Mouse (Mus musculus) naive thymus-derived CD4-positive, alpha-beta T cell, adult 2 months (primary cell): ENCODE measurements around the gene Ppfibp1.

ENCODE experiments used
- DNase-seq: peaks from one replicate; pipeline ENCODE4 v3.0.0-alpha.2; 2011; ENCODE audit warnings: low read depth

The Ppfibp1 gene

DNA sequence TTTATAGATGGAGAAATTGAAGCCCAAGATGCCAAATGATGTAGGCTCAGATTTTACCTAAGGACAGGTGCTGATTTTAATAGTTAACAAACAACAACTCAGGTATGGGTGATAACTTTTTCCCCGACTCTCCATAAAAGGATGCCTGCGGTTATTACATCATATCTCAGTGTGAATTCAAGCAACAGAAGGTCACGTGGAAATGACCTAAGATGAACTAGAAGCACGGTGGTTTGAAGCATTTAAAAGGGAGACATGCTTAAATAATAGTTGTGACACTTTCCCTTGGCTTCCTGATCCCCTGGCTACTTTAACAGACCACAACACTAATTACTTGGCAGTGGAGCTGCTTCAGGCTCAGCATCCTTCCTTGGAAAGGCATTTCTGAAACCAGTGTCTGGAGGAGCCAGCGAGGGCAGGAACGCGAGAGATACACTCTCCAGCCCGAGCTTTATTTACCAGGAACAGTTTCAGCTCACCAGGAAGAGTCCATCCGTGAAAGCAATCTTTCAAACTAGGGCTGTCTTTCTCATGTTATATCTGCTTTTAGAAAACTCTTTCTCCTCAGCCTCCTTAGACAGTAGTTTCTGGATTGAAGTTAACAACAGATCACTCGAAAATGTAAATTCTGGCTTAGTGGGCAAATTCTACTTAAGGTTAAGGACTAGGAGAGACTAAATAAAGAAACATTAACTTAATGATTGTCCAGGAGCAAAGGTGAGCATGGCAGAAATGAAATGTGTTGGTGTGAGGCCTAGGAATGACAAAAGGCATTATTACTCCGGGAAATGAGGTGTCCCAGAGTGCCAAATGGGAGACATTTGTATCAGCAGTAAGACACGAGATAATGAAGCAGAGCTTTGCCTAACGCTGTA, 6.2 kb upstream of the Ppfibp1 start:
- DNase-seq, result no peak

DNA sequence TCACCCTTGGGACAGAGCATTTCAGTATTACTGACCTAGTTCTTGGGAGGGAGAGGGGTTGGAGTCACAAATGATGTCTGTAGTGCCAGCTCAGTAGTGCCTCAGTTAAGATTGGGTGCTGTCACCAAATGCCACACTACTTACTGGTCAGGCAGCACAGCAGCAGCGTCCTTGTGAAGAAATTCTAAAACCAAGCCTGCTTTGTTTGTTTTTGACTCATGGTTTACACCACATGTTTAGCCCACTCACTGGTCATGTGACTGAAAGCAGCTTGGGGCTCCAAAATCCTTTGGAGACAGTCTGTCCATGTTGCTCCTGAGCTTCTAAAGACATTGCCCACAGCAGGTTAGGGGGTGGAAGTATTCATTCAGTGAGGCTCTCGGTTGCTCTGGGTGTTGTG, 4.9 kb upstream of the Ppfibp1 start:
- no peak for DNase-seq

DNA sequence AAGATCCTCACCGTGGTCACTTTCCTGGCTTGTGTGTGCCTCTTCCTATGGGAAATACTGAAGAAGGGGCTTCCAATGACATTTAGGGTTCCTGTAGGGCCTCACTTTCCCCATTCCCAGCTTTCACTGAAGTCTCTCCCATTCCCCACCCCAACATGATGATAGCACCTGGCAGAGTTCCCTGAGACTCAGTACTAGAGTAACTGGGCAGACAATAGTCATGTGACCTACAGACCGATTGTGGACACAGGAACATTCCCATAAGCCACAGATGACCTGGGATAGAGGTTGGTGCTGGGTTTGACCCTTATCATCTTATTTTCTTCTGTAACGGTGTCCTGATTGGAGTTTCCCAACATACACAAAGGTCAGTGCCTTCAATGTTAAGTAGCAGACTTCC, 4.1 kb upstream of the Ppfibp1 start:
- DNase-seq, result no peak

DNA sequence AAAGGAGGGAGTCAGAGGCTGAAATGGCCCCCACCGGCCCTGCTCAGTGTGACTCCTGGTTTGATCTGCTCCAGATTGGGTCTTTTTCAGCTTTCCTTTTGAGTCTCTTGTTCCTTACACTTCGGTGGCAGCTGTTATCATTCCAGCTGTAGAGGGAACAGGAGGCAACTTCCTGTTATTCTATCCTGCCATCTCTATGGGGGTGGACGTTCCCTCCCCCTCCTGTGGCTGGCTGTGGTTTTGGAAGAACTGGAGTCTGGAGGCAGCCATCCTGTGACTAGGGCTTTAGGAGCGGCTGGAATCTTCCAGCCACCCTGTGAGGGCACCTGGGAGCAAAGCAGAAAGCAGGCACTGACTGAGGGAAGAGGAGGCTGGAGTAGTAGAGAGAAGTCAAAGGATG, 3.4 kb upstream of the Ppfibp1 start:
- no peak for DNase-seq

DNA sequence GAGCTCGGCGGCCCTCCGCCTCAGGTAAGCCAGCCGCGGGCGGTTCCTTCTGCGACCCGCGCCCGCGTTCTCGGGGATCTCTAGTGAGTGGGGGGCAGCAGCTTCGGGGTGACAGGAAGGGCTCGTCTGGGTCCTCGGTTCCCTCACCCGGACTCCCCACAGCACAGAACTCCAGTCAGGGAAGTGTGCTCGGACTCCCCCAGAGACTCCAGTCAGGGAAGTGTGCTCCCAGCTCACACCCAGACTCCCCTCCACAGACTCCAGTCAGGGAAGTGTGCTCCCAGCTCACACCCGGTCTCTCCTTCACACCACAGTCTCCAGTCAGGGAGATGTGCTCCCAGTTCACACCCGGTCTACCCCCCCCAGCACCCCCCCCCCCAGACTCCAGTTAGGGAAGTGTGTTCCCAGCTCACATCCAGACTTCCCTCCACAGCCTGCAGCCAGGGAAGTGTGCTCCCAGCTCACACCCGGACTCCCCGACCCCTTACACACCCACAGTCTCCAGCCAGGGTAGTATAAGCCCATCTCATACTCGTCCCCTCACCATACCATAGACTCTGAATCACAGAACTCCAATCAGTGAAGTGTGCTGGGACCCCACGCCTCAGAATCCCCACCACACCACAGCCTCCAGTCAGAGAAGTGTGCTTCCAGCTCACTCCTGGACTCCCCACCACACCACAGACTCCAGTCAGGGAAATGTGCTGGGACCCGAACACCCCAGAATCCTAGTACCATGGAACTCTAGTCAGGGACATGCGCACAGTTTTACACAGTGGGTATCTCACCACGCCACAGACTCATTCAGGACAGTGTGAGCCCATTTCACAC, 588 bp downstream of the Ppfibp1 start:
- DNase-seq, result peak; percentile 23

DNA sequence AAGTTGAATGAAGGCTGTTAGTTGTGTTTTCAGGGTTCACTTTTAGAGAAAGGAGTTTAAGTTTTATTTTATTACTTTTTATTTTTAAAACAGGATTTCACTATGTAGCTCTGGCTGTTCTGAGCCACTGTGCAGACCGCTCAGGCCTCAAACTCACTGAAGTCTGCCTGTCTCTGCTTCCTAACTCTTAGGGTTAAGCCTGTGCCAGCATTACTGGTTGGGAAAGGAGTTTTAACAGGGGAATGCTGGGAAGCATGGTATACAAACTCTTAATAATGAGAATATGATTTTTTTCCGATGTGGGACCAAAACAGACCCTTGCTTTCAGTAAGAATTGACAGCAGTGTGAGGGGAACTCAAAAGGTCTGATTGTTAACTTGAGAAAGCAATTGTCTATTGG, 1.9 kb downstream of the Ppfibp1 start:
- no peak for DNase-seq

DNA sequence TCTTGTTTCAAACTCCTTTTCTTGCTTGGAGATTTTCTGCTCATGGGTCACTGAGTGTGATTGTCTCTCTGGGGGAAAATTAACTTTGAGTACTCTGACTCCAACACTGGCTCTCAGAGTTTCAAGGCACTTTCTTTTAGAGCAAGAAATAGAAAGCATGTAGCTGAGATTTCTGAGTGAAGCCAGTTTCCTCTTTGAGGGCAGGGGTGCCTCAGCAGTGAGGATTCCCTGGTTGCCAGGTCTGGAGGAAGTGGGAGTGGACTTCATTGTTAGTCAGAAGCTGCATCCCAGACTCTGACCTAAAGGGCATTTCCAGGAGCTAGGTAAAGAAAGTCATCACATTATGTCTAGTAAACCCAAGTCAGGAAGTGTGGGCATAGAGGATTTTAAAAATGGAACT, 2.3 kb downstream of the Ppfibp1 start:
- DNase-seq, result no peak

DNA sequence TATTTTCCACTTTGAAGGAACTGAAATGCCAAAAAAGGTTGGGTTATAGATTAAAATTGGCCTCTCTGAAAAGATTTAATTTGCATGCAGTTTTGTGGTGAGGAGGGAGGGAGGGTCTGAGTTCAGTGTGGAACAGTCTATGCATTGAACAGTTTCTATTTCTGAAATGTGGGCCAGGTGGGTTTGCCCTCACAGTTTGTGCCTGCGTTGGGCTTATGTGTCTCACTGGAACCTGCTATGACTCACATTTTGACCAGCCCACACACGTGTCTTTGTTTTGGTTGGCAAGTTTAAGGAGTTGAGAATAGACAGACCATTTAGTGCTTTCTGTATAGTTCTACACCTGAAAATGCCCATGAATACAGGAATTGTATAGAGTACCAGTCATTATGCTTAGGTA, 5.6 kb downstream of the Ppfibp1 start:
- DNase-seq, result no peak

DNA sequence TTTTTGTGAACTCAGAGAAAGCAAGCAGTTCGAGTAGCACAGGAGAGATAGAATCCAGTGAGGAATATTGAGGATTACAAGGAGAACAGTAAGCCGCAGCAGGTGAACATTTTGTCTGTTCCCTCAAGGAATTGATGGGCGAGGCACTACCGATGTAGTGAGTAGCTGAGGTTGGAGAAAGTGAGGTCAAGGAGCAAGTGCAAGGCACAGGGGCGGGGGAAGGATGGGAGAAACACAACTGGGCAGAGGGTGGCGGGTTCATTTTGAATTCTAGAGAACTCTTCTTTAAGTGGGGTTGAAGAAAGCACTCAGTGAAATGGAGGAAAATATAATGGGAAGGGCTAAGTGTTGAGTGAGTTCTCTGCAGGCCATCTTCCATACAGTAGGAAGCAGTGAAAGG, 10.4 kb downstream of the Ppfibp1 start:
- DNase-seq, result no peak

DNA sequence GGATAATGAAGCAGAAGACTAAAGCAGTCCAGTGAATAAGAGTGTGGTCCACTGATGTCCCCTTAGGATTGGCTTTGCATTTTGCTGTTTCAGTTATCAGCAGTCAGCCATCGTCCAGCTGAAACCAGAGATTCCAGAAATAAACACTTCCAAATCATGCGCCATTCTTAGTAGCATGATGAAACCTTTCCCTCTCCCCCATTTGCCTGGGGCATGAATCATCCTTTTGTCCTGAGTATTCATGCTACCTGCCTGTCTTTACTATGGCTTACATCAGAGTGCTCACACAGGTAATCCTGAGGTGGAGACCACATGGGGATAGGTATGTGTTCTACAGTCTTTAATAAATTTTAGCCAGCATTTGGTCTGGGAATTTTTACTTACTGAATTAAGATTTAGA, 11.4 kb downstream of the Ppfibp1 start:
- no peak for DNase-seq

DNA sequence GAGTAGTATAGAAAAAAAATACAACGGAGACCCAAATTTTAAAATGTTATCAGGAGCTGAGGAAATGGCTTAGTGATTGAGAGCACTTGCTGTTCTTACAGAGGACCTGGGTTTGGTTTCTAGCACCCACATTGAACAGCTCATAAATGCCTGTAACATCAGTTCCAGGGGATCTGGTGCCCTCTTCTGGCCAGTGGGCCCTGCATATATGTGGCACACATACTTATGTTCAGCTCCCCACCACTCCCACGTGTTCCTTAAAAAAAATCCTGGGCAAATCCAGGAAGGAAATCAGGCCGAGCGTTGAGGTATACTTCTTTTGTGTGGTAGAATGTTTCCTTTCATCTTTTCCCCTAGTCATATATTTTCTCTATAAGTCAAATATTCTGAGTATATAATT, 13.6 kb downstream of the Ppfibp1 start:
- no peak for DNase-seq

DNA sequence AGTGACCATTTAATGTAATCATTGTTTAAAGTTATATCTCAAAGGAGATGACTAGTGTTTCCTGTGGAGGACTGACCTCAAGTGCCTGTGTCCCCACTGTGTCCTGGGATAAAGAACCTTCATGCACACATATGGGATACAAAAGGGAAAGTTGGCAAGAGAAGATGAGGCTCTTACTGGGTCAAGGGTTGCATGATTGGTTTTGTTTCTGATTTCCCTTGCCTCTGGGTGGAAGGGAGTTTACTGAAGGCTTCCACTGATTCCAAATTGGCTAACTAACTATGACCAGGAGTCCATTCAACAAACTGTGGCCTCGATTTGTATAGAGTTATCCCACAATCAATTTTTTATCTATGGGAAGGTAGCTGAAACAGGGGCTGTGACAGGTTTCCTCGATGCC, 15.3 kb downstream of the Ppfibp1 start:
- DNase-seq, result no peak

DNA sequence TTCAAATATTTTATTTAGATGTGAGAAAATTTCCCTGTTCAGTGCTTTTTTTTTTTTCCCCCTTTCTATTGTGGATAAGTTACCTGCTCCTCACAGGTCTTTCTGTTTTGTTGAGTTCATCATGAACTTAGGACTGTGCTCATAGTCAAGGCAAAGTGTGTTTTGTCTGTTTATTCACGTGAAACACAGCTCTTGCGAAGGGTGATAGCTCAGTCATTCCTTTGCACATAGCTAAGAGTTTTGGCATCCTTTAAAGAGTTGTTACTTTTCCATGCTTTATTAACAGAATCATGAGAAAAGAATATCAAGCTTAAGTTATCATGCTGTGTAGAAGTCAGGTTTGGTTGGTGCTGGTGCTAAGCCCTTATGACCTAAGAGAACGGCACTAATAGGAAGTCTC, 16.4 kb downstream of the Ppfibp1 start:
- DNase-seq, result no peak

DNA sequence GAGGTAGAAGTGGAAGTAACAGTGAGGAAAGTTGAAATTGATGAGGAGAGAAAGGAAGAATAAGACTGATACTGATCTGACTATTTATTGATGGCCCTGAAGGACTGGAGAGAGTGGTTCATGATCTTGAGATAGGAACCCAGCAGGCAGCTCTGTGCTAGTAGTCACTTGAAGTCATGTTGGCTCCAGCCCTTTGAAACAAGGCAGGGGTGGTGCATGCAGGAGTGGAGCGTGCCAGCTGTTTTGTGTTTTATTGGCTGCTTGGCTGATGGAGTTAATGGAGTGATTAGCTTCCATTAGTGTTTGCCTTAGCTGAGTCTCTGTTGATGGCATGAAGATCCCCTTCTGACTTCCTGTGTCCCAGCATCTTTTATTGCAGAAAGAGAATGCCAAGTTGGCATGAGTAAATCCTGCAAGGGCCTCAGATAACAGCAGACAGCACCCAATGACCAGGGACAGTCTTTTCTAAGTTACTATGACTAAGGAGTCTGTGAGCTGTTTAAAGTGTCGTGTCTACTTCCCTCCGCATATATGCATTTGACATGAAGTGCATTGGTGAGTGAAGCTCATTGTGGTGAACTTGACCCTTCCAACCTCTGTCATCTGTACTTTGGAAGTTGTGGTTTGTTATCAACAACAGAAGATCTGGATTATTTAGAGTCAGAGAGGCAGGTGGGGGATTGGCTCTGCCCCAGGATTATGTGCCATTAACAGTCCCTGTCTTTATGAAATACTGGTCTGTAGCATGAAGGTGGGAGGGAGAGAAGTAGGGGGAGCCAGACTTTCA, 17.9 kb downstream of the Ppfibp1 start:
- no peak for DNase-seq

DNA sequence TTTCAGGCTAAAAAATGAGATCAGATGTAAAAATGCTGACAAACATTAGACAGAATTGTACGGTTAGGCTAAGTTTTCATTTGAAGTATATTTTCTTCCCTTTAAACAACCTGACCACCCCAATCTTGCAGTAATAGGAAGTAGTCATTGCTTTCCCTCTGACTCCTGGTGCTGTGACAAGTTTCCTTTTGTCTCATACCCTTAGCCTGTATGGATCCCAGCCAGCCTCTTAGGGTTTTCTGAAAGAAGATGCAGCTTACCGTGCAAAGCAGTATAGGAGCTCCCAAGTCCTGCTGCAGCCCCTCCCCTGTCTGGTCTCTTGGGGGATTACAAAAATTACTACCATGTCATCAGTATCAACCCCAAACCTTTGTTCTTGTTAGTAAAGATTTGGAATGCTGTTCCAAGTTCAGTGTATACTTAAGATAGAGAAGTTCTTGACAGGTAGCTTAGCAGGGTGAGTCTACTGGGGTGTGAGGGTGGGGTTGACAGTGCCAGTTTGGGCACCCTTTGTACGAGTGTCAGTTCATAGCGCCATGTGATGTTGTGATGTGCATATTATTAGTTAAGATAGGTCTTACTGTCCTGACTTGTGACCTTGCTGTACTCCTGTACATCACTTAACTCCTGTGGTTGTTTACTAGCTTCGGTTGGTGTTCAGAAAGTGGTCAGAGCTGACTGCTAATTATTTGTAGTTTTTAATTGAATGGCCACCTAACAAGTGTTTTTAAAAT, 18.9 kb downstream of the Ppfibp1 start:
- DNase-seq, result no peak

DNA sequence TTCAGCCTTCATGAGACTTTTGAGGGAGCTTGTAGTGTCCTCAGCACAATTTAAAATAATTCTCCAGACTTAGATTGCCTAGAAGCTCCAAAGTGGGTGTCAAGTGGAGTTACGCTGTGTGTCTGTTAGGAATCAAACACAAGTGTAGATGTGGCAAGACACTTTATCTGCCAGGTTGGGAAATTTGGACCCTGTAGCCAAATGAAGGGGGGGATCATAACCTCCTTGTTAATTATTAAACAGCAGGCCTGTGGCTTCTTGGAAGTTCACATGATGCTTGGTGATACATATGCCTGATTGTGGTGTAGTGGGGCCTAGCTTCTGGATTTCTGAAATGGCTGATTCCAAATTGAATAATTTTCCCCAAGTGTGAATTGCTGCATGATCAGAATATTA, 19.5 kb downstream of the Ppfibp1 start:
- no peak for DNase-seq

DNA sequence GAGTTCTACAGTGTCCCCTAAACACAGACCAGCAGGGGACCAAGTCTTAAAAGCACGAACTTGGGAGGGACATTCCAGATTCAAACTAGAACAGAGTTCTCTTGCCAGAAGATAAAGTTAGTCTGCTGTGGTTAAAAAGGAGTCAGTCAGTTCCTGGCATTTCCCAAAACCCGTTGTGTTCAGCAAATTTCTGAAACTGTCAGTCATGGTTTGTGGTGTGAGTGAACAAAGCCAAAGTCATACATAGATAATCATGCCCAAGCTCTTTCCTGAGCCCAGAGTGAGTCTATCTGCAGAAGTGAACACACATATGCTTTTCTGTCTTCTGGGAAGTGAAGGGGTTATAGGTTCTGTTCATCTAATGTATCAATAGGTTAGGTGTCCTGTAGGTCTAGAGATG, 20.5 kb downstream of the Ppfibp1 start:
- no peak for DNase-seq

DNA sequence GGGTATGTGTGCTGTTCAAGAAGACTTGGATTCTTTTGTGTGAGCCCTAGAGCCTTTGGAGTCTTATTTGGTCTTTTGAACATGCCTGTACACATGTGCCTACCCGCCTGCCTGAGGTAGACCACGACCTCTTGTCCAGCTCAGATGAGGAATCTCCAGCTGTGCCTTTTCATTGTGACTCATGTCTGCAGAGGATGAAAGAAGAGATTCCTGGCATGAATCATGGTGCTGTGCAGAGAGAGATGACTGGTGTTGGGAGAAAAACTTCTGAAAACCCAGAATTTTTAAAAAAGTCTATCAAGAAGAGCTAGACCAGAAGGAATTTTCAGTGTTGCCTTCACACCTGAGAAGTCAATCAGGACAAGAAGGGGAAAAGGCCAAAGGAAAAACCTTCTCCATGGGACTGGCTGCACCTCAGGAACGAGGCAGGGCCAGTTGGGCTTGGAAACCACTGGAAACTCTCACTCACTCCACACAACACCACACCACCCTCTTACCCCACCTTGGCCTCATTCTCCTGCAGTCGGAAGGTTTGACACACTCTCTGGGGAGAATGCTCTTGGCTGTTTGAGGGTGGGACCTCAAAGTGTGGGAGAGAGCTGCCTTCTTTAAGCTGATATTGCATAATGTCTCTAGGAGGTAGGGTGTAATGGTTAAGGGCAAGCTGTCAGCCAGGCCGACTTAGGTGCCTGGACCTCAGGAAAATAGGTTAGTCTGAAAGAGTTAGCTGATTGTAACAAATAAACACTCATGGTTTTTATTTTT, 21.6 kb downstream of the Ppfibp1 start:
- no peak for DNase-seq

DNA sequence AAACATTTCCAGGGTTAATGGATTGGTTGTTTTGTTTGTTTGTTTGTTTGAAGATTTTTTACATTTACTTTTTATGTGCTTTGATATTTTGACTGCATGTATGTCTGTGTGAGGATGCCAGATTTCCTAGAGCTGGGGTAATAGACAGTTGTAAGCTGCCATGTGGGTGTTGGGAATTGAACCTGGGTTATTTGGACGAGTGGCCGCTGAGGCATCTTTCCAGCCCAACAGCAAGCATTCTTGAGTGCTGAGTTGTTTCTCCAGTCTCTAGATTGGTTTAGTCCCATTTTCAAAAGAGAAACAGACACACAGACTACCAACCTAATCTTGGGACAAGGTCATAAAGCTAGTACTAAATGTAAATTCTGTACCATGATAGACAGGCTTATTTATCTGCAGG, 22.5 kb downstream of the Ppfibp1 start:
- no peak for DNase-seq

DNA sequence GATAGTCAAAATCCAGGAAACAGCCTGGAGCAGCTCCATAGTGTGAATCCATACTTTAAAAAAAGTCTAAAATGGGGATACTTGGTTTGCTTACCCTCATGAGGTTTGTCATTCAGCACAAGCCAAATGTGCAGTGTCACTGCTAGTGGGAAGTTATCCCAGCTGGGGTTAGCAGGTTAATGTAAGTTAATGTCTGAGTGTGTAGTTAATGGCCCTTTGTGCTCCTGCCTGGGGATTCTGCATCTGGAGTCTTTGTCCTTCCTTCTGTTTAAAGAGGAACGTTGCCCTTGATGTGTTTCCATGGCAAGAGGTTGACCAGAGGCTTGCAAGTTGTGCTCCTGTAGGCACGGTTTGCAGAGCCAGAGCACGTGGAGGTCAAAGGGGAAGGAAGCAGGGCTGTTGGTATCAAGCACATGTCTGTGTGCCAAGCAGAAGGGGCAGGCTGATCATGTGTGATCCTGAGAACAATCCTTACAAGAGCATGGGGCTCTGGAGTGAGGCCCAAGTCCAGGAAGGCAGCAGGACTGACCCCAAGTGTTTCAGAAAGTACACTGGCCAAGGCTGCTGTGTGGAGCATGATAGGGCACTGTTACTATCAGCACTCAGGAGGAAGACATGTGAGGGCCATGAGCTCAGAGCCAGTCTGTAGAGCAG, 24.7 kb downstream of the Ppfibp1 start:
- DNase-seq, result no peak
